ENCODE assay signal across 8 mouse cellular contexts in the genomic region with DNA sequence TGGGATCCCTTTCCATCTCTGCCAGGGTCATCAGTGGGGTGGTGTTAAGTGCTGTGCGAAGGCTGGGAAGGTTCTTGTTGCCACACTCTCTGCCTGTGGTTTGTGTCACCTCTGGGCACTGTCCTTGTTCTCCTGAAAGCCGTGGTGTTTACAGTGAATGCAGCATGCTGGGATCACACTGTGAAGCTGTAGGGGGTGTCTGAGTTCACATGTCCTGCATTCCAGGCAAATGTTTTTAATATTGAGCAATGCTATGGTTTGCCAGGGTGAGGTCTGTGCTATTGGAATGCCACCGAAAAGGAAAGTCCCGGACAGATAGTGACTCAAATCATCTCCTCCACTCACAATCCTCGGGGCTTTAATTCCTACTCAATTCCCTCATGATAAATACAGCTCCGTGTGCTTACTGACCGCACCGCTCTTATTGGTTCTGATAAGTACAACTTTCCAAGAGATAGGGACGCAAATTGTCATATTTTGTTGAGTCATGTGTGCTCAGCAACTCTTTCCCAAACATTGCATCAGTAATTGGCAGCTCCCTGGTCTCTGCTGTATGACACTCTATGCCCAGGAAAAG.
A peak's percentile ranks its signal among the peaks of the same experiment; 100 is the strongest.
DNase-seq lines count a peak whose midpoint lies in the region; ATAC-seq and TF ChIP-seq lines count a peak whose summit lies in the region.

No protein-coding gene starts in this region.

- no peaks in the 10 kb centered on the region for H3K27me3 ChIP-seq in G1E (ENCODE audit: insufficient read depth, low read length)
- no peaks in the 10 kb centered on the region for H3K27me3 ChIP-seq in midbrain, postnatal 0 days (ENCODE audit: insufficient read depth, low read length)
- H3K27me3 ChIP-seq in forebrain, embryonic 14.5 days (replicated peaks; ENCODE audit: control insufficient read depth, insufficient read depth, low read length): no peaks in the 10 kb centered on the region

- peak; percentile 72 for ATAC-seq in G1E (ENCODE audit: extremely low read depth, insufficient number of reproducible peaks, low FRiP score, poor library complexity, severe bottlenecking)
- no peak for ATAC-seq in midbrain, postnatal 0 days (ENCODE audit: low FRiP score)
- ATAC-seq in forebrain, embryonic 14.5 days: no peak

- WGBS in midbrain, postnatal 0 days: 59% methylated on average over 9 of the region's 9 CpGs
- 71% methylated on average over 9 of the region's 9 CpGs for WGBS in forebrain, embryonic 14.5 days

- H3K4me3 ChIP-seq in G1E (ENCODE audit: low read depth, low read length): peak overlapping the region; percentile 30; the same call in 1 of the 2 replicates
- no peak overlapping the region for H3K4me3 ChIP-seq in midbrain, postnatal 0 days (ENCODE audit: low read depth, low read length)
- H3K4me3 ChIP-seq in forebrain, embryonic 14.5 days (ENCODE audit: low read depth, low read length): no peak overlapping the region

- H3K9ac ChIP-seq in midbrain, postnatal 0 days (replicated peaks; ENCODE audit: low read length, poor library complexity, severe bottlenecking): no peak overlapping the region
- H3K9ac ChIP-seq in forebrain, embryonic 14.5 days (ENCODE audit: low read length): no peak overlapping the region

- intact Hi-C loops in gastrocnemius, postnatal 36 days (cut with DNase I): no loop called here

- H3K27ac ChIP-seq in midbrain, postnatal 0 days (ENCODE audit: low read depth, low read length): no peak overlapping the region
- no peak overlapping the region for H3K27ac ChIP-seq in forebrain, embryonic 14.5 days (ENCODE audit: low read depth, low read length)

- peak; percentile 4 for DNase-seq in G1E (ENCODE audit: low spot score)
- DNase-seq in adrenal gland, postnatal 14 days: peak; percentile 62
- peak; percentile 46 for DNase-seq in gastrocnemius, postnatal 36 days
- peak; percentile 33 for DNase-seq in kidney, postnatal 14 days
- peak; percentile 5 for DNase-seq in midbrain, postnatal 0 days (ENCODE audit: low spot score)
- DNase-seq in right cerebral cortex, postnatal 10 days (ENCODE audit: low spot score in 2 of 2): no peak
- no peak for DNase-seq in forebrain, embryonic 14.5 days (ENCODE audit: low spot score)
- DNase-seq in cerebellum, postnatal 25 days: no peak

- no peak overlapping the region for H3K4me2 ChIP-seq in midbrain, postnatal 0 days (ENCODE audit: low read depth, low read length, poor library complexity, severe bottlenecking)
- no peak overlapping the region for H3K4me2 ChIP-seq in forebrain, embryonic 14.5 days (ENCODE audit: low read length)

- peaks cover 44% of the 10 kb centered on the region for H3K4me1 ChIP-seq in G1E (ENCODE audit: insufficient read depth, low read depth, low read length)
- no peaks in the 10 kb centered on the region for H3K4me1 ChIP-seq in midbrain, postnatal 0 days (ENCODE audit: insufficient read depth, low read length)
- no peaks in the 10 kb centered on the region for H3K4me1 ChIP-seq in forebrain, embryonic 14.5 days (ENCODE audit: control insufficient read depth, insufficient read depth, low read length)

- no peak for TF ChIP-seq CTCF in G1E (IDR thresholded peaks at IDR 0.05; ENCODE audit: low read depth, low read length)
- TF ChIP-seq CTCF in midbrain, postnatal 0 days (IDR thresholded peaks at IDR 0.05): no peak

- no peaks in the 10 kb centered on the region for H3K36me3 ChIP-seq in G1E (replicated peaks)
- H3K36me3 ChIP-seq in midbrain, postnatal 0 days (ENCODE audit: insufficient read depth, low read length): no peaks in the 10 kb centered on the region
- H3K36me3 ChIP-seq in forebrain, embryonic 14.5 days (ENCODE audit: control insufficient read depth, insufficient read depth, low read length): no peaks in the 10 kb centered on the region

- no peaks in the 10 kb centered on the region for H3K9me3 ChIP-seq in G1E (replicated peaks)
- no peaks in the 10 kb centered on the region for H3K9me3 ChIP-seq in midbrain, postnatal 0 days (ENCODE audit: low read length)
- H3K9me3 ChIP-seq in forebrain, embryonic 14.5 days (replicated peaks; ENCODE audit: control insufficient read depth, low read length): no peaks in the 10 kb centered on the region

Comparison
In these comparisons a context has a peak if more than half of its experiments do, and no peak if none do; other contexts are left out.
1. DNase-seq: peak in G1E (single experiment), adrenal gland, postnatal 14 days (single experiment), gastrocnemius, postnatal 36 days (2 of 2), kidney, postnatal 14 days (single experiment) and midbrain, postnatal 0 days (single experiment); none in right cerebral cortex, postnatal 10 days (0 of 2), forebrain, embryonic 14.5 days (single experiment) and cerebellum, postnatal 25 days (0 of 2).